Mouse (Mus musculus): Measurements from ENCODE around the gene Mrpl55. TPM values are rescaled to one million over a fixed set of nuclear protein-coding genes. Genes with fewer than 3 reads are reported as not detected.
A peak's percentile ranks its signal among the peaks of the same experiment; 100 is the strongest.

Mrpl55 gene
- total RNA-seq, 1 experiment from 2014 or later: 49.0 TPM

DNA sequence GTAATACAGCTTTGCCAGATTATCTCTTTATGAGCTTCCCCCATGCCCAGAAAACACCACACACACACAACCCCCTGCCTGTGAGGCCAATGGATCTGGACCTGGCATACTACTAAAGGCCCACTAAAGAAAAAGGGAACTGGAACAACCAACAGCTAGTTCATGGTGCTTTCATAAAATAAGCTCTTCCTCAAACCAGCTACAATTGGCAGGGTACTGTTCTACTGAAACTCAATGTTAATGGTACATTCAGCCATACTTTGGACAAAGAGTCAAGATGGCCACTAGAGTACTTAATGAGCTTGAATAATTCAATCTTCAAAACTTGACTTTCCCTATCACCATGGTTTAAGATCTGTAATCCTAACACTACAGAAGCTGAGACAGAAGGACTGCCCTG lies 19.3 kb downstream of the Mrpl55 start:
- ATAC-seq (replicated peaks in 1 of 2; ENCODE audit: insufficient read depth in 1 of 2, low FRiP score in 2 of 2, low TSS enrichment in 1 of 2, low read depth in 1 of 2, poor library complexity in 2 of 2, severe bottlenecking in 2 of 2): peak; percentile 22 to 63; a peak in 2 of 4 replicates

DNA sequence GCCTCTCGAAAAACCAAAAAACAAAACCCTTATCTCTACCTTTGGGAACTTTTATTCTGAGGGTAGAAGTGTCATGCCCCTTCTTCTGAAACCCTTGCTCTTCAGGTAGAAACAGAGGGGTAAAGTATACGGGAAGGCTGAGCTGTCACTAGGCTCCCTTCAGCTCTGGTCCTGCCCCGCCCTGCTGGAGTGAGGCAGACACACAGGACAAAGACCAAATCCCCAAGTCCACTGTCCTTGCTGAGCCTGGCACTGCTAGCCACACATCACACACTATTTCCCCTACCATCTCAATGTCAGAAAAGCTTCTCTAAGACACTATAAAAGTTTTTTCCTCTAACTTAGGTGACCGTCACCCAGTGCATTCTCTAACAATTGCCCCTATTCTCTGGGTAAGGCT lies 20.0 kb downstream of the Mrpl55 start:
- ATAC-seq (replicated peaks in 1 of 2; ENCODE audit: insufficient read depth in 1 of 2, low FRiP score in 2 of 2, low TSS enrichment in 1 of 2, low read depth in 1 of 2, poor library complexity in 2 of 2, severe bottlenecking in 2 of 2): no peak

DNA sequence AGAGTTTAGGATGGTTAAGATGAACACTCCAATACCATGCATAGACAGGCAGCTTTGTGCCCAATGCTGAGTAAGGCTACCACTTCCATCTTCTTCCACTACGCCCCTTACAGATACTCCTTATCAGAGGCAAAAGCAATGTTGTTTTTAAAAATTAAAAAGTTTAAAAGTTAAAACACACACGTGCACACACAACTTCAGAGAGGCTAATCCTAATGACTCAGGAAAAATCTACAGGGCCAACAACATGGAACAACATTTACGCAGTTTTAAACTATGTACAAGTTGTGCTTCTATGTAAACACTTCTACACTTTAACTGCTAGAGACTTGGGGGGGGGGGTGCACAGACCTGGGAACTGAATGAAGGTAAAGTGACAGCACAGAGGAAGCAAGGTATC lies 21.7 kb downstream of the Mrpl55 start:
- ATAC-seq (replicated peaks in 1 of 2; ENCODE audit: insufficient read depth in 1 of 2, low FRiP score in 2 of 2, low TSS enrichment in 1 of 2, low read depth in 1 of 2, poor library complexity in 2 of 2, severe bottlenecking in 2 of 2): no peak

DNA sequence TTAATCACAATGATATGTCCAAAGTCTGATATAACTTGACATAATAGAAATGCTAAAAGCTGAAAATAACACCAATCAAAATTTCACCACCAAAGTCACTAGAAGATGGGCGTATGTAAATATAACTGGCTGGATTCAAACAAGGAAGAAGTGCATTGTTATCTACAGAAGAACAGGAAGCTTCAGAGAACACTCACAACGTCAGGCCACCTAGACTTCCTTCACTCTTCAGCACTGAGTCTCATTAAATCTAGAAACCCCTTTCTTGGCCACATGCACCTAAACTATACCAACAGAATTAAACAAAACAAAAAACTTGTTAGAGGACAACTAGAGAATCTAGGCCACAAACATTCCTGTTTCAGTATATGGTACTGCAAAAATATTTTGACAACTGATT lies 22.2 kb downstream of the Mrpl55 start:
- ATAC-seq (replicated peaks in 1 of 2; ENCODE audit: insufficient read depth in 1 of 2, low FRiP score in 2 of 2, low TSS enrichment in 1 of 2, low read depth in 1 of 2, poor library complexity in 2 of 2, severe bottlenecking in 2 of 2): no peak

DNA sequence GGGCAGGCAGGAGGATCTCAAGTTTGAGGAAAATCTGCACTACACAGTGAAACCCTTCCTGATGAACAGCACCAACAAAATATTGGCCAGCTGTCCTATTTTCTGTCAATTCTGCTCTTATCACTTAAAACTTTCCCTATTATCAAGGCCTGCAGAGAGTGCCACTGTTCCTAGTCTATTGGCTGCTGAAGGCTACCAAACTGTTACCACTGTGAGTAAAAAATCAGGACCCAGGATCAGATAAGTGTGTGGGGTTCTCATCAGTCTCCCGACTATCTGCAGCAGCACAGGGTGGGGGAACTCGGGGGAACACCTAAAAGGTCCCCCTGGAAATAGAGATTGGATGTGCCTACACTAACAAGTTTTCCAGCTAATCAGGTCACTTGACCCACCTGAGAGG lies 22.9 kb downstream of the Mrpl55 start:
- no peak for ATAC-seq (replicated peaks in 1 of 2; ENCODE audit: insufficient read depth in 1 of 2, low FRiP score in 2 of 2, low TSS enrichment in 1 of 2, low read depth in 1 of 2, poor library complexity in 2 of 2, severe bottlenecking in 2 of 2)

DNA sequence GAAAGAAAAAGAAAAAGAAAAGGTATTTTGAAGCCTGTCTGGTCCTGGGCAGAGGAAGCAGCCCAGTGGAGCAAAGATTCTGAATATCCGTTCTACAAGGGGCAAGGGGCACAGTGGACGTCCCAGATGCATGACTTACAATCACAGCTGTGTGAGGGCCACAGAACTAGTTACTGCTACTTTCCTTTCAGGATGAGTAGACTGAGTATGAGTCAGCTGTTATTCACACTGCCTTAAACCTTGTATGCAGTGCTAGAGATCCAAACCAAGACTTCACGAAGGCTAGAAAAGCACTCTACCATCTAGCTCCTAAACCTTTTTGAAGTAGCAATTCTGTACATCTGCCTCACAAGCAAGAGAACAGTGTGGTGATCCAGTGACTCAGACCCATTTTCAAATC lies 24.0 kb downstream of the Mrpl55 start:
- ATAC-seq (replicated peaks in 1 of 2; ENCODE audit: insufficient read depth in 1 of 2, low FRiP score in 2 of 2, low TSS enrichment in 1 of 2, low read depth in 1 of 2, poor library complexity in 2 of 2, severe bottlenecking in 2 of 2): no peak

DNA sequence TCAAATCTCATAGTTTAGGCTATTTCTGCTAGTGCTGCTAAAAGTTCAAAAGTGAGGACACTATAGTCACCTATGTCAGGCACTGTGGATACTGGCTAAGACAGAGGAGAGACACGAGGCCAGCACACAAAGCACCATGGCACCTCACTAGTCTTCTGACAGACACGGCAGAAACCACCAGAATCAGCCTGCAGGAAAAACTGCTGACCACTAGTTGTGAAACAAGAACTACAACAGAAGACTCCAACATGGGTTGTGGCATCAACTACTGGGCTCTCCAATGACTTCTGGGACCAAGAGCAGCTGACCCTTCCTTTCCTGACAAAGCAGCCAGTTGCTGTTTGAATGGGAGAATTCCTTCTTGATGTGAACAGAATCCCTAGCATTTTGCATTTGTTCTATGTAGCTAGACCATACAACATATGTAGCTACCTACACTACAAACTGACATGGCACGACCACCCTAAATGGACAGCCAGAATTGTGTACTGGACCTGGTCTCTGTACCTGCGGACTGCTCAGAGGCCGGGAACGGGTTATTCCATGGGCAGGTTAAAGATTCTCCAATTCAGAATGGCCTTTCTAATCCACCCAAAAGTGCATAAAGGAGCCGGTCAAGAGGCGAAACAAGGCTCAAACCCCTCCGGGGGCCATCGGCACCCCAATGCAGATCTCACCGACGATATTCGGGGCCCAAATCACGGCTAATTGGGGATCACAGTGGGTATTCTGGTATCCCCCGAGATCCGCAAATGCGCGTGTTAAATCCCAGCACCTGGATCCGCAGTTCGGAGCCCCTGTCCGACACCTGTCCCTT lies 24.7 kb downstream of the Mrpl55 start:
- ATAC-seq (replicated peaks in 1 of 2; ENCODE audit: insufficient read depth in 1 of 2, low FRiP score in 2 of 2, low TSS enrichment in 1 of 2, low read depth in 1 of 2, poor library complexity in 2 of 2, severe bottlenecking in 2 of 2): no peak; a peak in 1 of 4 replicates

DNA sequence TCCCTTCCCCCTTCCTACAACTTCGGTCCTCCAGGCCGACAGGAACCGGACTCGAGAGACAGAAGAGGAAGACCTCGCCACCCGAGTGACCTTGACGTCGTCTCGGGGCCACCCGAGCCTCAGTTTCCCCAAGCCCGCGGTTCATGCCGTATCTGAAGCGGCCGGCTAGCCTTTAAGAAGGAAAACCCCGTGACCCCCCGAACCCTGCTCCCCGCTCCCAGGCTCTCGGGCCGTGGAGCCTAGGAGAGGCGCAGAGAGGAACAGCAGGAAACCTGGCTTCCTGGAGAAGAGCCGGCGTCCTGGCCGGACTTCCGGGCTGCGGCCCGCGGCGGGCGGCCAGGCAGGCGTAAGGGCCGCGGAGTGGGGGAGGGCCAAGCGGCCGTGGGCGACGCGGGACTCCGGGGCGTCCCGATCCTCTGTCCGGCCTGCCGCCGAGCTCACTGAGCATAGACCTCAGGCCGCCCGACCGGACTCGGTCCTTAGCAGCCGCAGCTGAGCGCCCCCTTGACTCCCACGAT lies 25.4 kb downstream of the Mrpl55 start:
- peak in 1 of 2 experiments; percentile 4; a peak in 1 of 4 replicates for ATAC-seq (replicated peaks in 1 of 2; ENCODE audit: insufficient read depth in 1 of 2, low FRiP score in 2 of 2, low TSS enrichment in 1 of 2, low read depth in 1 of 2, poor library complexity in 2 of 2, severe bottlenecking in 2 of 2)

DNA sequence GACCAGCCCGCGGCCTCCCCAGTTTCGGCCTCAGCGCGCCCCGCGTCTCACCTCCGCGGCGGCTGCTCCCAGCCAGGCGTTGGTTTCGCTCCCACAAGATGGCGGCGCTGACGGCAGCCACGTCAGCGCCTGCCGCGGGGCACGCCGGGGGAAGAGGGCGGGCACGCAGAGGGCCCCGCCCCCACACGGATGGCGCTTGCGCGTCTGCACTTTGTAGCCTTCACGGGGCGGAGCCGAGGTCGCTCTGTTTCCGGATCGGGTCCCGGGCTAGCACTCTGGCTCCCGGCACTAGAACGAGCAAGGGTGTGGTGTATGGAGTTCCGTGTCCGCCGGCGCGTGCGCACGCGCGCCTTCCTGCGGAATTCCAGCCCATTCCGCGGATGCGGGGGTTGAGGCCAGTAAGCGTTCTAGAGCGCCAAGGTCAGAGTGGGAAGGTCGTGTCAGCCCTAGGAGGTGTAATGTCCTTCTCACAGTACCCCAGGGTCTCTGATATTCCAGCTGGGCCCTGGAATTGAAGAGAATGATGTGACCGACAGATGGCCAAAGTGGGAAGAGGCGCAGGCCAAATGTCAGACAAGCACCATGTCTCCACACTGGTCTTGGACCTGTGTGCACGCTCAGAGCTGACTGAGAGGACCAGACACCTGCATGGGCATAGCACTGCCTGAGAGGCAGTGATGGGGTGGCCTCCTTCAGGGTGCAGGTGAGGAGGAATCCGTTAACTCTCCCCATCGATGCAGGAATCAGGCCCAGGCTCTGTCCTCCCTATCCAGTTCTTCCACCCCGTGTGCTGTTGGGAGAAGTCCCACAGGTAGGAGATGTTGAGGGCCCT lies 26.1 kb downstream of the Mrpl55 start, which contains the start of gene Arf1:
Arf1 (minus strand) TSS at position 149 of the 832 bp plus-strand sequence.
- peak; percentile 83 to 87 for ATAC-seq (replicated peaks in 1 of 2; ENCODE audit: insufficient read depth in 1 of 2, low FRiP score in 2 of 2, low TSS enrichment in 1 of 2, low read depth in 1 of 2, poor library complexity in 2 of 2, severe bottlenecking in 2 of 2)

DNA sequence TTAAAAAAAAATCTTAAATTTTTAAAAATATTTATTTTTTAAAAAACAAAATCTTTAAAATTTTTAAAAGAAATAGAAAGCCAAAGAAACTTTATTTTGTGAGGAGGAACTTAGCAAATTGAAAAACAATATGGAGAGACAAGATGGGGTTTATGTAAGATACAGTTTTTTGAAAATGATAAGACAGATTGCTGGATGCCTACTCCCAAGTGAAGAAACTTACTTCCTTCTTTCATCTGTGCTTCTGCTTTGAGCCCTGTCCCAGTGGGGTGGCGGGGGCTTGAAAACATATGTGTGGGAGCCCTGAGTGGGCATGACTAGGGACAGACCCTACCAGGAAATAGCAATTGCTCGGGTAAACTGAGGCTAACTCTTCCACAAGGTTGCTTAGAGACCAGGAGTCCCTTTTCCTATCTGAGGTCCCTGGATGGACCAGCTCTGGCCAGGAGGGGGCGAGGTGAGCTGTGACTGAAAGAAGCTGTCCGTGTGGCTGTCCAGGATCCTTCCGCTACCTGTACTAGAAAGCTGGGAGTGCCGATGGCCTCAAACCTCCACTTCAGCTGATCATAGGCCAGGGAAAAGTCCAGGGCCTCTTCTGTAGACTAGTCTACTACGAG lies 28.0 kb downstream of the Mrpl55 start:
- ATAC-seq (replicated peaks in 1 of 2; ENCODE audit: insufficient read depth in 1 of 2, low FRiP score in 2 of 2, low TSS enrichment in 1 of 2, low read depth in 1 of 2, poor library complexity in 2 of 2, severe bottlenecking in 2 of 2): peak; percentile 20 to 47; a peak in 2 of 4 replicates

DNA sequence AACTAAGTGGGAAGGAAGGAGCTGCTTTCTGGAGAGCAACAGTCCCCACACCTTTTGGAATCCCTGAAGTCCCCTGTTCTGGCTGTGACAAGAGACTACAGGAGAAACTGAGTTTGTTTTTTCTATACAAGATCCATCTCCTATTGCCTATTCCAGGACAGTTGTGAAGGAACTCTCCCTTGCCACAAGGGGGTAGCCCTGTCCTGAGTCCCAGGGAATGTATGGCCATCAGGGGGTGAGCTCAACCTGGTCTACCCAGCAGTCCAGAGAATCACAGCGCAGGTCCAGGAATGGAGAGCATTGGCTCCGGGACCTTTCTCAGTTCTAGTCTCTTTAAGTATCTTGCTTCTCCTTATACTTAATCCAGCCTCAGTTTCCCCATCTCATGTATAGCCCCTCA lies 30.5 kb downstream of the Mrpl55 start:
- ATAC-seq (replicated peaks in 1 of 2; ENCODE audit: insufficient read depth in 1 of 2, low FRiP score in 2 of 2, low TSS enrichment in 1 of 2, low read depth in 1 of 2, poor library complexity in 2 of 2, severe bottlenecking in 2 of 2): no peak

DNA sequence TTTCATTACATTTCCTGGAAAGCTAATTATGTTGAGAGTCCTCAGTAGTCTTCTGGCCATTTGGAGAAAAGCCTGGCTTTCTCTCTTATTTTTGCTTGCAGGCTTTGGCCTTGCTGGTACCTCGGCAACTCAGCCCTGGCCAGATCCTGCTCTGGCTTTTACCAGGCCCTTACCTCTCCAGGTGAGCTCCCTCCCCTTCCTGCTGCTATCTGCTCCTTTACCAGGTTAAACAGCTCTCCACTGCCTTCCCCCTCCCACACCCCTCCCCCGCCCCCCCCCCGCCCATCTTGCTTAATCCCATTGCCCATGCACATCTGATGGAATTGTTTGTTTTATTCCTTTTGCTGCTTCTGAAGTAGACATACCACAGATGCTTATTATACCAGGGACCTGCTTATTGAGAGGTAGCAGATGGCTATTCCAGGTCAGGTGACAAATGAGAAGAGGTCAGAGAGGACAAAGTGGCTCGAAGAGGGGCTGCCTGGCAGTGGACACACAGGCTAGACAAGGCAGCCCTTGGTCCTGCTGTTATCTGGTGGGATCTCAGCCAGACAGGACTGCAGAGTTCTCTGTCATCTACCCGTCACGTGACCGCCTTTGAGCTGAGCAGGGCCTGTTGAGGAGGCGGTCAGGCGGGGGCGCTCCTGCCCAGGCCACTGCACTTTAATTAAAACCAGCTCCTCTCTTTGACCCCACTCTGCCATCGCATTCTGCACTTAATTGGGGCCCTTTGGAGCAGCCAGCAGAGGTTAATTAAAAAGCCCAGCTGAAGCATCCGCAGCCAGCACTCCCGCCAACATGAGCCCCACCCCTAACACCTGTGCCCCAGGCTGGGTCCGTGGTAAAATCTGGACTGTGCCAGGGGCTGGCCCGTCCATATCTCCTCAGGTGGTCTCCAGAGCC lies 36.5 kb downstream of the Mrpl55 start:
- ATAC-seq (replicated peaks in 1 of 2; ENCODE audit: insufficient read depth in 1 of 2, low FRiP score in 2 of 2, low TSS enrichment in 1 of 2, low read depth in 1 of 2, poor library complexity in 2 of 2, severe bottlenecking in 2 of 2): peak; percentile 70 to 85

DNA sequence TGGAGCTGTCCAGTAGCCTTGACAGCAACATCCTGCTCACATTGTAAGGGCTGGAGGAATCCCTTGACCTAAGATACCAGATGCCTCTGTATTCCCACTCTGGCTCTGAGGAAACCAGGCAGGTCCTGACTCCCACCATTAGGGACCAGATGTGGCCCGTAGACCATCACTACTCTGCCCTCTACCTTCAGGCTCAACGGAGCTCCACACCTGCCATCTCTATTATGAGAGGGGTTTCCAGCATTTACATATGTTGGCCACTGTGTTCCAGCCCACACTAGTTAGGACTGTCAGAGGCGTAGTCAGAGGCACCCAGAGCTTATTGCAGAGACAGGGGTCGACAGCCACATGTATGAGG lies 37.1 kb downstream of the Mrpl55 start:
- ATAC-seq (replicated peaks in 1 of 2; ENCODE audit: insufficient read depth in 1 of 2, low FRiP score in 2 of 2, low TSS enrichment in 1 of 2, low read depth in 1 of 2, poor library complexity in 2 of 2, severe bottlenecking in 2 of 2): no peak

DNA sequence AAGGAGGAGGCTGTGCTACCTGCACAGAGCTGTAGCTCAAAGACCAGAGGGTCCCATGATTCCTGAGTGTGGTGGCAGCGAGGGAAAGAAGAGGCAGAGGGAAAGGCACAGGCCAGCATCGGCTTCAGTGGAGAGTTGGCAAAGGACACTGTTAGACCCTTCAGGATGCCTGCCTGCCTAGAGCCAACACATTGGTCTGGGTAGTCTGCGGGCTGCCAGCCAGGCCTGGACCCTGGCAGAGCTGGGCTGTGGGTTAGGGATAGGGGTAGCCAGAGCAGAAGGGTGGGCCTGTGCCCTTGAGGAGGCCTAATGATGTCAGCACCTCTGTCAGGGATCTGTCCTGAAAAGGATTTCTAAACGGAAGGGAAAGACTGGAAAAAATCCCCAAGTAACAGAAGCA lies 37.5 kb downstream of the Mrpl55 start:
- no peak for ATAC-seq (replicated peaks in 1 of 2; ENCODE audit: insufficient read depth in 1 of 2, low FRiP score in 2 of 2, low TSS enrichment in 1 of 2, low read depth in 1 of 2, poor library complexity in 2 of 2, severe bottlenecking in 2 of 2)

DNA sequence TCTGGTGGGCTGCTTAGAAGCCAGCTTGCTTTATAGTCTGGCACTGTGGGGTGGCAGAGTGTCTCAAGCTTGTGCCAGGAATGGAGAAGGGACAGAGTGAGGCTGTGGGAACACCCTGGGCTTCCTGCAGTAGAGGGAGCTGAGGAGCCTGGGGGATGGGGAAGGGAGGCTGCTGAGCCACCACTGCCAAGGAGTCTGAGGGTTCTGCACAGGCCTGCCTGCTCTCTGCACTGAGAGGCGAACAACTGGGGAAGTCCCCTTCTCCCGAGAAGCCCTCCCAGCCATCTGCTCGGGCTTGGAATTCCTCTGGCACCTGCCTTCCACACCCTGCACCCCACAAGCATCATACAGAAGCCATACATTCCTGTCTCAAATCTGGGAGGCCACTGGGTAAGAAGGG lies 39.6 kb downstream of the Mrpl55 start:
- no peak for ATAC-seq (replicated peaks in 1 of 2; ENCODE audit: insufficient read depth in 1 of 2, low FRiP score in 2 of 2, low TSS enrichment in 1 of 2, low read depth in 1 of 2, poor library complexity in 2 of 2, severe bottlenecking in 2 of 2)

DNA sequence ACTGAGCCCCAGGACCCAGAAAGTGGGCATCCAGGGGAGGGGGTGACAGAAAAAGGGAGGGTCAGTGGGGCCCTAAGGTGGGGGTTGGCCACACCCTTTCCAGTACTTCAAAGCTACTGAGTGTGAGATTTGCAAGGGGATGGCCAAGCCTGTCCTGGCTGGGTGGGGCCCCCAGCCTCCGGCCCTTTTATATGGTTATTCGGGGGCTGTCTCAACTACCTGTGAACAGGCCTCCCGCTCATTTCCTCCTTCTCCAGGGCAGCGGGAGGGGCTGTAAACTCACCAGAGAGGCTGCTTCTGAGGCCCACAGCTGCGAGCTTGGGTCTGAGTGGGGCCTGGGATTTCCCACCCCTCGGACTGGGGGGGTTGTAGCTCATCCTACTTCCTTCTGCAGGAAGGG lies 41.6 kb downstream of the Mrpl55 start:
- no peak for ATAC-seq (replicated peaks in 1 of 2; ENCODE audit: insufficient read depth in 1 of 2, low FRiP score in 2 of 2, low TSS enrichment in 1 of 2, low read depth in 1 of 2, poor library complexity in 2 of 2, severe bottlenecking in 2 of 2)

DNA sequence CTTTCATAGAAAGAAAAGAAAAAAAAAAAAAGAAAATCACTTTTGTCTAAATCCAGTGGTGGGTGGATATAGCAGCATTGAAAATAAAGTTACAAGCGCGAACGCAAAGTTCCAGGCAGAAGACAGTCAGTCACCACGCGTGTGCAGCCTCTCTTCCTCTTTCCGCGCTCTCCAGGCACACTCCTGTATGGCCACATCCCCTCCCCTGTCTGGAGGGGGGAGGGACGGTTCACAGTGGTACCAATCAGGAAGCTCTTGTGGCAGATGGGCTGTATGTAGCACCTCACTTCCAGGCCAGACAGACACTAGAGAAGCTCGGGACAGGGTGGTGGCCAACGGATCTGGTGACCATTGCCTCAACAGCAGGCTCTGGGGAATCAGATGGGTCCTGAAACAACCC lies 45.8 kb downstream of the Mrpl55 start:
- ATAC-seq (replicated peaks in 1 of 2; ENCODE audit: insufficient read depth in 1 of 2, low FRiP score in 2 of 2, low TSS enrichment in 1 of 2, low read depth in 1 of 2, poor library complexity in 2 of 2, severe bottlenecking in 2 of 2): peak; percentile 81 to 91

All from hematopoietic stem cell, adult 5-6 weeks (primary cell).